22 mouse cellular contexts compared by ENCODE assay signal in the genomic region with DNA sequence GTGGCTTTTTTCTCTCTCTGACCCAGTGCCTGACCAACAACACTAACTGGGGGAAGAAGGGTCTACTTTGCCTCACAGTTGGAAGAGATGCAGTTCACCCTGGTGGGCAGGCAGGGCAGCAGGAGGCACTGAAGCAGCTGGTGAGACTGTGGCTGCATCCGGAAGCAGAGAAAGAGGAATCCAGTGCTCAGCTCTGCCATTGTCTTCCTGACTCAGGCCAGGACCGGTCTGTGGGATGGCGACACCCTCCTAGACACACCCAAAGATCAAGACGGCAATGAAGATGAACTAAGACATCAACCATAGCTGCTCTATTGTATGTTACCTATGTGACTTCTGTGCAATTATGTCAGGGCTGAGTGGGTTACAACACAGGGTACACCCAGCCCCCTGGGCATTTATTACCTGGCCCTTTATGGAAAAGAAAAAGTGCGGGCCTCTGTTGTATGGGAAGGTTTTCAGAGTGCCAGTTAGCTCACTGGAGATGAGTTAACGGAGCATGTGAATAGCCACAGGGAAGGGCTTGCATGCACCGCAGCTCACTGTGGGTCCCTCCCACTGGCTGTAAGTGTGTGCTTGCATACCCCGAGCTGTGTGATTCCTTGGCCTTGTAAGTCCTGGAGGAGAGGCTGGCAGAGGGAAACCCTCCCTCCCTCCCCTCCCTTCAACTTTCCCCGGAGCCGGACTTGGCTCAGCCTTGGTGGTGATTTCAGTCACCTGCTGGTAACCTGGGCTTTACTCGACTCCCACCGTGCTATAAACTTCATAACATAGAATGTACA. TPM values are rescaled to one million over a fixed set of nuclear protein-coding genes. Genes with fewer than 3 reads are reported as not detected.
DNase-seq lines count a peak whose midpoint lies in the region; ATAC-seq and TF ChIP-seq lines count a peak whose summit lies in the region.
"Had no signal": no experiment of that assay in that cellular context is flagged by ENCODE, and none has a peak within 500 bp of the region (broad histone marks: within the 10 kb centered on the region; RNA-seq: fewer than 3 reads in every experiment).

No protein-coding gene starts in this region.

- no peaks in the 10 kb centered on the region for H3K4me1 ChIP-seq in heart, embryonic 12.5 days (replicated peaks)
- H3K4me1 ChIP-seq in lung, postnatal 0 days (ENCODE audit: insufficient read depth, low read depth, low read length) = no peaks in the 10 kb centered on the region
- no peaks in the 10 kb centered on the region for H3K4me1 ChIP-seq in lung, adult 2 months (ENCODE audit: control insufficient read depth, insufficient read depth, low read length)
- 0 out of 2 replicates have a peak, but pooled peaks cover 7% of the 10 kb centered on the region for H3K4me1 ChIP-seq in stomach, embryonic 14.5 days (ENCODE audit: control insufficient read depth, insufficient read depth, low read length)
- H3K4me1 ChIP-seq in hindbrain, postnatal 0 days (ENCODE audit: insufficient read depth, low read length) = no peaks in the 10 kb centered on the region
- H3K4me1 ChIP-seq: embryonic facial prominence, embryonic 12.5 days; forebrain, embryonic 15.5 days; hindbrain, embryonic 15.5 days had no signal

- intact Hi-C loops in heart, postnatal 36 days (cut with DNase I) = no loop called here

- DNase-seq in heart, postnatal 36 days = no peak
- DNase-seq in lung, postnatal 0 days (ENCODE audit: low spot score) = peak; percentile 52
- no peak for DNase-seq in lung, adult 2 months
- no peak for DNase-seq in hindbrain, postnatal 0 days (ENCODE audit: low spot score)
- no peak for DNase-seq in kidney, postnatal 36 days
- DNase-seq: adrenal gland, postnatal 25 days; cerebellum, adult 18-20 months; gastrocnemius, adult 2 months; heart, adult 18-20 months; heart, postnatal 14 days; kidney, adult 8-10 months; midbrain, embryonic 14.5 days had no signal

- H3K36me3 ChIP-seq in heart, embryonic 12.5 days = no peaks in the 10 kb centered on the region
- no peaks in the 10 kb centered on the region for H3K36me3 ChIP-seq in lung, postnatal 0 days (ENCODE audit: insufficient read depth, low read length)
- no peaks in the 10 kb centered on the region for H3K36me3 ChIP-seq in stomach, embryonic 14.5 days (ENCODE audit: control insufficient read depth, insufficient read depth, low read length)
- no peaks in the 10 kb centered on the region for H3K36me3 ChIP-seq in hindbrain, postnatal 0 days (ENCODE audit: insufficient read depth, low read length)
- H3K36me3 ChIP-seq: embryonic facial prominence, embryonic 12.5 days; forebrain, embryonic 15.5 days; hindbrain, embryonic 15.5 days; limb, embryonic 13.5 days had no signal

- no peak for TF ChIP-seq EP300 in lung, postnatal 0 days (IDR thresholded peaks at IDR 0.05)

- H3K9me3 ChIP-seq in heart, embryonic 12.5 days (replicated peaks) = no peaks in the 10 kb centered on the region
- no peaks in the 10 kb centered on the region for H3K9me3 ChIP-seq in lung, postnatal 0 days (ENCODE audit: low read length)
- no peaks in the 10 kb centered on the region for H3K9me3 ChIP-seq in stomach, embryonic 14.5 days (ENCODE audit: control insufficient read depth, low read depth, low read length)
- H3K9me3 ChIP-seq in hindbrain, postnatal 0 days (ENCODE audit: low read length) = no peaks in the 10 kb centered on the region
- H3K9me3 ChIP-seq: embryonic facial prominence, embryonic 12.5 days; forebrain, embryonic 15.5 days; hindbrain, embryonic 15.5 days; limb, embryonic 13.5 days had no signal

- H3K4me2 ChIP-seq in heart, embryonic 12.5 days = no peak overlapping the region
- H3K4me2 ChIP-seq in lung, postnatal 0 days (replicated peaks; ENCODE audit: low read depth, low read length) = no peak overlapping the region
- no peak overlapping the region for H3K4me2 ChIP-seq in stomach, embryonic 14.5 days (replicated peaks; ENCODE audit: low read depth, low read length)
- H3K4me2 ChIP-seq in hindbrain, postnatal 0 days (ENCODE audit: low read depth, low read length) = no peak overlapping the region
- H3K4me2 ChIP-seq: embryonic facial prominence, embryonic 12.5 days; forebrain, embryonic 15.5 days; hindbrain, embryonic 15.5 days; limb, embryonic 13.5 days had no signal

- no peak overlapping the region for H3K9ac ChIP-seq in heart, embryonic 12.5 days
- H3K9ac ChIP-seq in lung, postnatal 0 days (replicated peaks; ENCODE audit: low read depth) = no peak overlapping the region
- H3K9ac ChIP-seq in stomach, embryonic 14.5 days (replicated peaks; ENCODE audit: low read depth, low read length) = no peak overlapping the region
- no peak overlapping the region for H3K9ac ChIP-seq in hindbrain, postnatal 0 days (replicated peaks; ENCODE audit: low read length)
- H3K9ac ChIP-seq: embryonic facial prominence, embryonic 12.5 days; forebrain, embryonic 15.5 days; hindbrain, embryonic 15.5 days; limb, embryonic 13.5 days; liver, embryonic 14.5 days had no signal

- H3K27ac ChIP-seq in heart, embryonic 12.5 days (ENCODE audit: poor library complexity, severe bottlenecking) = no peak overlapping the region
- no peak overlapping the region for H3K27ac ChIP-seq in lung, postnatal 0 days (ENCODE audit: low read length)
- H3K27ac ChIP-seq in stomach, embryonic 14.5 days (ENCODE audit: low read length) = 0 out of 2 replicates have a peak overlapping the region, but pooled peaks have one; percentile 17
- no peak overlapping the region for H3K27ac ChIP-seq in hindbrain, postnatal 0 days
- H3K27ac ChIP-seq: embryonic facial prominence, embryonic 12.5 days; forebrain, embryonic 15.5 days; gastrocnemius, adult 2 months; hindbrain, embryonic 15.5 days; limb, embryonic 13.5 days; liver, embryonic 14.5 days had no signal

- peak; percentile 9; the same call in 1 of the 2 replicates for ATAC-seq in heart, embryonic 12.5 days (ENCODE audit: insufficient number of reproducible peaks, low FRiP score)
- ATAC-seq in lung, postnatal 0 days = peak; percentile 40; the same call in 1 of the 2 replicates
- ATAC-seq in common myeloid progenitor, adult 5-6 weeks (replicated peaks; ENCODE audit: low read depth, poor library complexity, severe bottlenecking) = peak; percentile 69; the same call in 1 of the 2 replicates
- ATAC-seq in stomach, embryonic 14.5 days (ENCODE audit: insufficient number of reproducible peaks, insufficient read depth, low FRiP score, low read depth) = 0 out of 2 replicates have a peak, but pooled peaks have one; percentile 49
- ATAC-seq in hindbrain, postnatal 0 days = no peak
- ATAC-seq: activated CD4-positive, CD25-positive, alpha-beta regulatory T cell, adult 4 months; forebrain, embryonic 15.5 days had no signal

- no peak for TF ChIP-seq POLR2A in lung, adult 2 months (IDR thresholded peaks at IDR 0.05; ENCODE audit: borderline replicate concordance, extremely low read depth, low read depth, low read length)

- H3K4me3 ChIP-seq in heart, embryonic 12.5 days = no peak overlapping the region
- no peak overlapping the region for H3K4me3 ChIP-seq in lung, postnatal 0 days (ENCODE audit: low read depth, low read length)
- H3K4me3 ChIP-seq in lung, adult 2 months (replicated peaks; ENCODE audit: extremely low read depth, low read depth, low read length) = no peak overlapping the region
- H3K4me3 ChIP-seq in stomach, embryonic 14.5 days (ENCODE audit: low read depth, low read length) = no peak overlapping the region
- H3K4me3 ChIP-seq in hindbrain, postnatal 0 days (ENCODE audit: low read length) = no peak overlapping the region
- H3K4me3 ChIP-seq: embryonic facial prominence, embryonic 12.5 days; forebrain, embryonic 15.5 days; gastrocnemius, adult 2 months; hindbrain, embryonic 15.5 days; limb, embryonic 13.5 days had no signal

- 51% methylated on average over 12 of the region's 12 CpGs for WGBS in heart, embryonic 12.5 days
- 33% methylated on average over 12 of the region's 12 CpGs for WGBS in lung, postnatal 0 days
- WGBS in lung, adult 2 months = 40% methylated on average over 12 of the region's 12 CpGs
- 41% methylated on average over 12 of the region's 12 CpGs for WGBS in stomach, embryonic 14.5 days
- WGBS in hindbrain, postnatal 0 days = 36% methylated on average over 12 of the region's 12 CpGs

- no peaks in the 10 kb centered on the region for H3K27me3 ChIP-seq in heart, embryonic 12.5 days (replicated peaks)
- no peaks in the 10 kb centered on the region for H3K27me3 ChIP-seq in lung, postnatal 0 days (replicated peaks; ENCODE audit: insufficient read depth, low read length)
- H3K27me3 ChIP-seq in stomach, embryonic 14.5 days (ENCODE audit: control insufficient read depth, insufficient read depth, low read length) = no peaks in the 10 kb centered on the region
- no peaks in the 10 kb centered on the region for H3K27me3 ChIP-seq in hindbrain, postnatal 0 days (ENCODE audit: insufficient read depth, low read length)
- H3K27me3 ChIP-seq: embryonic facial prominence, embryonic 12.5 days; forebrain, embryonic 15.5 days; hindbrain, embryonic 15.5 days; limb, embryonic 13.5 days had no signal

- 0 out of 2 replicates have a peak, but pooled peaks have one; percentile 10 for TF ChIP-seq CTCF in lung, postnatal 0 days (IDR thresholded peaks at IDR 0.05)
- no peak for TF ChIP-seq CTCF in lung, adult 2 months (IDR thresholded peaks at IDR 0.05; ENCODE audit: insufficient read depth, low read length)
- no peak for TF ChIP-seq CTCF in hindbrain, postnatal 0 days (IDR thresholded peaks at IDR 0.05; ENCODE audit: low read depth)

RNA-seq across cellular contexts. Expression of a gene that starts 16.4 kb away (rescaled TPM):
- 11.1 and 11.8 TPM in 2 replicates for polyA plus RNA-seq in heart, embryonic 12.5 days (2016; fragmentation: Nextera tagmentation; extraction: Ambion mirVana)
- total RNA-seq in heart, postnatal 36 days (2021) = 1 to 10 TPM; 3.3 to 4.1 TPM
- polyA plus RNA-seq in lung, postnatal 0 days (2015; fragmentation: Nextera tagmentation; extraction: Ambion mirVana) = 15.6 and 16.9 TPM in 2 replicates
- polyA plus RNA-seq in lung, adult 2 months (2012; rRNA removed) = 8.8 and 13.9 TPM in 2 replicates
- total RNA-seq in common myeloid progenitor, adult 5-6 weeks (2017) = 9.6 and 10.6 TPM in 2 replicates
- 14.1 and 14.8 TPM in 2 replicates for polyA plus RNA-seq in stomach, embryonic 14.5 days (2014; fragmentation: Nextera tagmentation; extraction: Ambion mirVana)
- 26.9 and 29.6 TPM in 2 replicates for total RNA-seq in hindbrain, postnatal 0 days (2014; rRNA removed)
- 14.9 and 15.3 TPM in 2 replicates for polyA plus RNA-seq in hindbrain, postnatal 0 days (2015; fragmentation: Nextera tagmentation; extraction: Ambion mirVana)

RNA-seq across cellular contexts. Expression of a gene that starts 46.4 kb away (rescaled TPM):
- polyA plus RNA-seq in heart, embryonic 12.5 days (2016; fragmentation: Nextera tagmentation; extraction: Ambion mirVana) = 5.7 and 5.9 TPM in 2 replicates
- total RNA-seq in heart, postnatal 36 days (2021) = not detected
- polyA plus RNA-seq in lung, postnatal 0 days (2015; fragmentation: Nextera tagmentation; extraction: Ambion mirVana) = 1.8 and 2.8 TPM in 2 replicates
- 0.12 and 0.14 TPM in 2 replicates for polyA plus RNA-seq in lung, adult 2 months (2012; rRNA removed)
- not detected in 2 replicates for total RNA-seq in common myeloid progenitor, adult 5-6 weeks (2017)
- 1.1 and 2.2 TPM in 2 replicates for polyA plus RNA-seq in stomach, embryonic 14.5 days (2014; fragmentation: Nextera tagmentation; extraction: Ambion mirVana)
- 9.7 and 15.3 TPM in 2 replicates for total RNA-seq in hindbrain, postnatal 0 days (2014; rRNA removed)
- polyA plus RNA-seq in hindbrain, postnatal 0 days (2015; fragmentation: Nextera tagmentation; extraction: Ambion mirVana) = 11.3 and 12.9 TPM in 2 replicates
- total RNA-seq: gastrocnemius, adult 2 months; neutrophil, adult 5-6 weeks had no signal
- polyA plus RNA-seq: activated CD4-positive, CD25-positive, alpha-beta regulatory T cell, adult 4 months had no signal

RNA-seq across cellular contexts. Expression of a gene that starts 58.8 kb away (rescaled TPM):
- polyA plus RNA-seq in heart, embryonic 12.5 days (2016; fragmentation: Nextera tagmentation; extraction: Ambion mirVana) = 46.7 and 51.1 TPM in 2 replicates
- total RNA-seq in heart, postnatal 36 days (2021) = 10 to 100 TPM; 22.9 to 27.1 TPM
- polyA plus RNA-seq in lung, postnatal 0 days (2015; fragmentation: Nextera tagmentation; extraction: Ambion mirVana) = 32.3 and 36.5 TPM in 2 replicates
- 5.8 and 11.3 TPM in 2 replicates for polyA plus RNA-seq in lung, adult 2 months (2012; rRNA removed)
- 59.1 and 73.1 TPM in 2 replicates for total RNA-seq in common myeloid progenitor, adult 5-6 weeks (2017)
- polyA plus RNA-seq in stomach, embryonic 14.5 days (2014; fragmentation: Nextera tagmentation; extraction: Ambion mirVana) = 46.7 and 52.2 TPM in 2 replicates
- total RNA-seq in hindbrain, postnatal 0 days (2014; rRNA removed) = 4.3 and 5.7 TPM in 2 replicates
- polyA plus RNA-seq in hindbrain, postnatal 0 days (2015; fragmentation: Nextera tagmentation; extraction: Ambion mirVana) = 23.5 and 27.4 TPM in 2 replicates

RNA-seq across cellular contexts. Expression of a gene that starts 59.1 kb away (rescaled TPM):
- 342 TPM in 2 replicates for polyA plus RNA-seq in heart, embryonic 12.5 days (2016; fragmentation: Nextera tagmentation; extraction: Ambion mirVana)
- total RNA-seq in heart, postnatal 36 days (2021) = 10 to 100 TPM; 70.5 to 80.8 TPM
- polyA plus RNA-seq in lung, postnatal 0 days (2015; fragmentation: Nextera tagmentation; extraction: Ambion mirVana) = 159 and 182 TPM in 2 replicates
- 16.7 and 23.5 TPM in 2 replicates for polyA plus RNA-seq in lung, adult 2 months (2012; rRNA removed)
- 120 and 139 TPM in 2 replicates for total RNA-seq in common myeloid progenitor, adult 5-6 weeks (2017)
- 329 and 348 TPM in 2 replicates for polyA plus RNA-seq in stomach, embryonic 14.5 days (2014; fragmentation: Nextera tagmentation; extraction: Ambion mirVana)
- total RNA-seq in hindbrain, postnatal 0 days (2014; rRNA removed) = 71.3 and 83.2 TPM in 2 replicates
- 234 and 236 TPM in 2 replicates for polyA plus RNA-seq in hindbrain, postnatal 0 days (2015; fragmentation: Nextera tagmentation; extraction: Ambion mirVana)
